Mouse (Mus musculus) C2C12 (cell line): ENCODE data around the gene Sh3pxd2a. TPM values are rescaled to one million over a fixed set of nuclear protein-coding genes. Genes with fewer than 3 reads are reported as not detected.

Experiments used
- H3K27me3 ChIP-seq: one replicate; pipeline ENCODE4 v1.6.1; 2011; ENCODE audit not compliant: control insufficient read depth, insufficient read depth, insufficient read length
- H3K36me3 ChIP-seq: one replicate; pipeline ENCODE4 v1.6.1; 2011; ENCODE audit not compliant: control insufficient read depth, insufficient read depth
- H3K4me3 ChIP-seq: one replicate; pipeline ENCODE4 v1.5.1; 2011; ENCODE audit warnings: mild to moderate bottlenecking, control low read depth; ENCODE audit not compliant: poor library complexity, insufficient read depth, severe bottlenecking
- H3K79me2 ChIP-seq: one replicate; pipeline ENCODE4 v1.6.1; 2011; ENCODE audit not compliant: control insufficient read depth, insufficient read depth
- H3K79me3 ChIP-seq: one replicate; pipeline ENCODE4 v1.6.1; 2011; ENCODE audit warnings: low read depth, control low read depth
- H3ac ChIP-seq: one replicate; pipeline ENCODE3; 2011; ENCODE audit warnings: low read depth; ENCODE audit not compliant: control insufficient read depth, insufficient read length
- CEBPB ChIP-seq: IDR thresholded peaks from one replicate; pipeline ENCODE4 v1.6.1; 2011; ENCODE audit warnings: low read depth, mild to moderate bottlenecking, control low read depth, moderate library complexity
- CTCF ChIP-seq: IDR thresholded peaks from one replicate; pipeline ENCODE4 v1.5.1; 2011; ENCODE audit not compliant: control insufficient read depth, insufficient read depth, insufficient read length
- FOSL1 ChIP-seq: IDR thresholded peaks from one replicate; pipeline ENCODE4 v1.8.0; 2011; ENCODE audit warnings: mild to moderate bottlenecking, low read length; ENCODE audit not compliant: poor library complexity, insufficient read depth, severe bottlenecking
- MAX ChIP-seq: IDR thresholded peaks from one replicate; pipeline ENCODE4 v1.6.1; 2011; ENCODE audit warnings: mild to moderate bottlenecking, control low read depth
- MYOD1 ChIP-seq: IDR thresholded peaks from one replicate; pipeline ENCODE4 v1.6.1; 2011; ENCODE audit warnings: low read depth; ENCODE audit not compliant: control insufficient read depth, insufficient read length
- MYOG ChIP-seq: IDR thresholded peaks from one replicate; pipeline ENCODE4 v1.6.1; 2011; ENCODE audit not compliant: control insufficient read depth, insufficient read length; ENCODE audit errors: extremely low read depth
- USF1 ChIP-seq: IDR thresholded peaks from one replicate; pipeline ENCODE4 v1.6.1; 2011; ENCODE audit warnings: low read depth, mild to moderate bottlenecking, control low read depth, moderate library complexity
- polyA plus RNA-seq: library from polyadenylated mRNA; unstranded; fragments of >200 nt; fragmentation: generic; extraction: Trizol; gene quantifications from one replicate; pipeline ENCODE4 v1.2.1, GENCODE M21; 2012; ENCODE audit warnings: missing spikeins

The Sh3pxd2a gene
- polyA plus RNA-seq, 1 experiment: 22.2 TPM

DNA sequence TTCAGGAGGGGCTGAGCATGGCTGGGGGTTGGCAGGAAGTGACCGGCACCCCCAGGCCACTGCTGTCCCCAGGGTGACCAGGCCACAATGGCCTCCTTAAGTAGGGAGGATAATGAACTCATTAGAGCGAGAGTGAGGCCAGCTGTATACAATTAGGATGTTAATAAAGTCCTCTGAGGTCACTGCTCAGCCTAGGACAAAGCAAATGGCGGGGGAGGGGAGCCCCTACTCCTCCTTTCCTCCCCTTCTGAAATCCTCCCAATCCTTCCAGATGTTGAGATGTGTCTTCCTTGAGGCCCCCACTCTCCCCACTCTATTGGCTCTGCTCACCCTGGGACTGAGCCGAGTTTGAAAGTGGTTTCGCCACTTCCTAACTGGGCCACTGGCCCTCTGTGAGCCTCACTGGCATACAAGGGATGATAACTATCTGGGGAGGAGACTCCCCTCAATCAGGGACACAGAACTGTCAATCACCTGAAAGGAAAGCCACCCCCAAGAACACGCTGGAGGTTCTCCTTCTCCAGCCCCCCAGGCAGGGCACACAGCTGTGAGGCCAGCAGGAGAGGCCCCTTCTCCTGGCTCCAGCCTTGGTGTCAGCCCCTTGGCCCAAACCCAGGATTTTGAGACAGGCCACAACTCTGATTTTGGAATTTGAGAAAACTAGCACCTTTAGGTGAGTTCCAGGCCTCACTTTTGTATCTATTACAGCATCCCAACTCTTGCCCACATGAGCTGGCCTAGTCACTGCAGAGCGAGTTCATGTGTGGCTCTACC is 172.7 kb downstream of the Sh3pxd2a start:
- Histone ChIP-seq H3K36me3 (peaks cover 9% of the 10 kb centered on the region), H3K79me2 (peaks cover 74% of the 10 kb centered on the region), H3K4me3 (no peak overlapping the region), H3ac (no peak overlapping the region), H3K79me3 (peaks cover 19% of the 10 kb centered on the region), H3K27me3 (no peaks in the 10 kb centered on the region)
- TF ChIP-seq CTCF: no peak
- no peak for TF ChIP-seq MAX
- TF ChIP-seq FOSL1: no peak
- no peak for TF ChIP-seq MYOG
- no peak for TF ChIP-seq USF1
- no peak for TF ChIP-seq CEBPB
- no peak for TF ChIP-seq MYOD1

DNA sequence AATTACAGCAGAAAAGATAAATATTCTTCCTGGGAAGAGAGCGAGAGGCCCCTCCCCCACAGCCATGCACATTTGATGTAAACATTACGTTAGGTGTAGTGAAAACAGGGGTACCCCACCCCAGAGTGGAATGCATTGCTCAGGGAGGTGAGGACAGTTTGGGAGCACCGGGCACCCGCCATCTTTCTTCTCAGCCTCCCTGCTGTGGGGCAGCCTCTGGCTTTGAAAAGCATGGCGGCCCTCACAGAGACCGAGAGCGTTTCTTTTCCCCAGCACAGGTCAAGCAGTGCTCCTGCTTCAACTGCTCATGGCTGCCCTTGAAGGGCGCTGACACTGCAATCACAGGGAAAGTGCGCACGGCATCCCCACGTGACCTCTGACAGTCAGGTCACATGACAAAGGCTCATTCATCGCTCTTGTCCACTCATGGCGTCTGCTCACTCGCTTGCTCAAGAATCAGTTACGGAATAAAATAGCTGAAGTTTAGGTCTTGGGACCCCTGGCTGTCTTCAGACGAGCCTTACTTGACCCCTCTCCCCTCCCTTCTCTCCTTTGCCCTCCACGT is 177.2 kb downstream of the Sh3pxd2a start:
- Histone ChIP-seq H3K4me3 (no peak overlapping the region), H3K79me3 (peaks cover 9% of the 10 kb centered on the region), H3ac (no peak overlapping the region), H3K79me2 (peaks cover 31% of the 10 kb centered on the region), H3K36me3 (peaks cover 36% of the 10 kb centered on the region), H3K27me3 (no peaks in the 10 kb centered on the region)
- TF ChIP-seq CTCF (no peak), MYOD1 (no peak), MAX (no peak), MYOG (no peak), FOSL1 (no peak), CEBPB (no peak), USF1 (no peak)

DNA sequence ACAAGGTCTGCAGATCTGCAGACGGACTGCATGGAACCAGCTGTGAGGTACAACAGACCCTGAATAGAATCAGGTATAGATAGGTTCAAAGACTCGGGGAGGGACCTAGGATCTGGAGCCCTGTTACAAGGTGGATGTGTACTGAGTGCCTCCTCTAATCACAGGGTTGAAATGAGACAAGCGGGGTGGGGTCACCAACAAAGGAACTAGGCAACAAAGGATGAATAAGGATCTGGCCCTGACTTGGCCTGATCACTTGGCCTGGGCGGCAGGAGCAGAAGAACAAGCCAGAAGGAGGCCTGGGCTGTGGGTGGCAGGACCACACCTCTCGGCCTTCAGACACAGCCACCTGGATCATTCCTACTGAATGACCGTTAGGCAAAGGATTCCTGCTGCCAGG is 178.6 kb downstream of the Sh3pxd2a start:
- no peak for TF ChIP-seq CEBPB
- TF ChIP-seq FOSL1: no peak
- no peak for TF ChIP-seq MYOD1
- TF ChIP-seq MYOG: no peak
- no peak for TF ChIP-seq USF1
- H3K36me3 ChIP-seq: peaks cover 48% of the 10 kb centered on the region
- H3K79me2 ChIP-seq: peaks cover 20% of the 10 kb centered on the region
- H3K79me3 ChIP-seq: peaks cover 8% of the 10 kb centered on the region
- H3K27me3 ChIP-seq: no peaks in the 10 kb centered on the region
- no peak overlapping the region for H3K4me3 ChIP-seq
- H3ac ChIP-seq: no peak overlapping the region

GRCm38 (mm10) chr19:47282688-47283215 is 181.4 kb downstream of the Sh3pxd2a start:
- H3K36me3 ChIP-seq: peaks cover 69% of the 10 kb centered on the region
- no peak overlapping the region for H3ac ChIP-seq
- H3K4me3 ChIP-seq: no peak overlapping the region
- H3K79me2 ChIP-seq: no peaks in the 10 kb centered on the region
- no peaks in the 10 kb centered on the region for H3K27me3 ChIP-seq
- no peaks in the 10 kb centered on the region for H3K79me3 ChIP-seq
- TF ChIP-seq MYOG (no peak), FOSL1 (no peak), MYOD1 (no peak), CEBPB (no peak), CTCF (no peak), MAX (no peak), USF1 (no peak)

DNA sequence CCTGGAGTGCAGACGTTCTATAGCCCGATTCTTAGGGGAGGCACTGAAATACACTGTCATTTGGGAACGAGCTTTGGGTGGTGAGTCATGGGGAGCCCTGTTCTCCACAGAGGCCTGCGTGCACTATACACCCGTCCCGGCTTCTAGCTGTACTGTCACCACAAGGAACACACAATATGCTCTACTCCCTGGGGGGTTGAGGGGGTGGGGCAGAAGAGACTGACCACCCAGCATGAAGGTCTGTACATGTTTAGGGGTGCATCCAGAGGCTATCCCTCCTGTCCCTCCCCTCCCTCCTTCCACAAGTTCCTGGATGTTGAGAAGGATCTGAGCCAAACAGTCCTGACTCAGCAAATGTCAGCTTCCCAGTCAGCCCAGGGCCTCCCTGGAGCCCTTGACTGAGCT is 182.1 kb downstream of the Sh3pxd2a start:
- no peak for TF ChIP-seq MYOD1
- no peak for TF ChIP-seq USF1
- TF ChIP-seq MYOG: no peak
- no peak for TF ChIP-seq CEBPB
- no peak for TF ChIP-seq MAX
- TF ChIP-seq FOSL1: no peak
- no peak for TF ChIP-seq CTCF
- H3K27me3 ChIP-seq: no peaks in the 10 kb centered on the region
- H3K36me3 ChIP-seq: peaks cover 76% of the 10 kb centered on the region
- H3K79me2 ChIP-seq: no peaks in the 10 kb centered on the region
- no peak overlapping the region for H3K4me3 ChIP-seq
- H3ac ChIP-seq: no peak overlapping the region
- H3K79me3 ChIP-seq: no peaks in the 10 kb centered on the region

- Histone ChIP-seq H3K4me3 (no peak overlapping the region), H3ac (no peak overlapping the region), H3K27me3 (no peaks in the 10 kb centered on the region), H3K36me3 (peaks cover 79% of the 10 kb centered on the region), H3K79me3 (no peaks in the 10 kb centered on the region), H3K79me2 (no peaks in the 10 kb centered on the region)
- no peak for TF ChIP-seq USF1
- TF ChIP-seq MYOG: no peak
- TF ChIP-seq MYOD1: no peak
- TF ChIP-seq CEBPB: no peak
- TF ChIP-seq MAX: no peak
- TF ChIP-seq FOSL1: no peak
- TF ChIP-seq CTCF: no peak
These were observed 183.3 kb downstream of the Sh3pxd2a start for GRCm38 (mm10) chr19:47280894-47281293.
